Mouse (Mus musculus): ENCODE results near the gene Slc16a3. TPM values are rescaled to one million over a fixed set of nuclear protein-coding genes. Genes with fewer than 3 reads are reported as not detected.

Gene Slc16a3
- polyA plus RNA-seq, 1 experiment from 2014 or later: 5.7 TPM

- H3K27ac ChIP-seq: no peak overlapping the region
- 93% methylated on average over 5 of the region's 5 CpGs for WGBS (ENCODE audit: missing documents)
- no peak overlapping the region for H3K4me3 ChIP-seq (ENCODE audit: inconsistent target)
- peaks cover 7% of the 10 kb centered on the region; the same call in 1 of the 2 replicates for H3K36me3 ChIP-seq (ENCODE audit: inconsistent target)
- H3K79me2 ChIP-seq (ENCODE audit: inconsistent target): peaks cover 65% of the 10 kb centered on the region
These were observed 6.7 kb downstream of the Slc16a3 start for GRCm38 (mm10) chr11:120954936-120955335.

- Histone ChIP-seq H3K36me3 (ENCODE audit: inconsistent target) (peaks cover 7% of the 10 kb centered on the region; the same call in 1 of the 2 replicates), H3K27ac (no peak overlapping the region)
These were observed 7.4 kb downstream of the Slc16a3 start for GRCm38 (mm10) chr11:120955701-120956100.

GRCm38 (mm10) chr11:120957052-120957451 lies 8.8 kb downstream of the Slc16a3 start:
- no peak overlapping the region for H3K4me3 ChIP-seq (ENCODE audit: inconsistent target)
- peaks cover 10% of the 10 kb centered on the region; the same call in 1 of the 2 replicates for H3K36me3 ChIP-seq (ENCODE audit: inconsistent target)
- no peak overlapping the region for H3K27ac ChIP-seq
- 91% methylated on average over 8 of the region's 8 CpGs for WGBS (ENCODE audit: missing documents)
- H3K79me2 ChIP-seq (ENCODE audit: inconsistent target): peaks cover 44% of the 10 kb centered on the region

More at GRCm38 (mm10) chr11:120955701-120956100, 7.4 kb downstream of the Slc16a3 start:
- no peak overlapping the region for H3K4me3 ChIP-seq (ENCODE audit: inconsistent target)
- peaks cover 57% of the 10 kb centered on the region for H3K79me2 ChIP-seq (ENCODE audit: inconsistent target)
- WGBS (ENCODE audit: missing documents): 94% methylated on average over 8 of the region's 8 CpGs

GRCm38 (mm10) chr11:120957731-120958257 lies 9.5 kb downstream of the Slc16a3 start:
- 42% methylated on average over 13 of the region's 15 CpGs for WGBS (ENCODE audit: missing documents)
- H3K4me3 ChIP-seq (ENCODE audit: inconsistent target): no peak overlapping the region
- H3K79me2 ChIP-seq (ENCODE audit: inconsistent target): peaks cover 36% of the 10 kb centered on the region
- H3K27ac ChIP-seq: peak overlapping the region; percentile 21; the same call in 1 of the 2 replicates
- H3K36me3 ChIP-seq (ENCODE audit: inconsistent target): peaks cover 17% of the 10 kb centered on the region

- Histone ChIP-seq H3K79me2 (ENCODE audit: inconsistent target) (peaks cover 26% of the 10 kb centered on the region), H3K27ac (no peak overlapping the region), H3K4me3 (ENCODE audit: inconsistent target) (no peak overlapping the region), H3K36me3 (ENCODE audit: inconsistent target) (peaks cover 30% of the 10 kb centered on the region)
- 89% methylated on average over 12 of the region's 18 CpGs for WGBS (ENCODE audit: missing documents)
These were observed 10.8 kb downstream of the Slc16a3 start for GRCm38 (mm10) chr11:120959066-120959465.

GRCm38 (mm10) chr11:120959564-120959963 lies 11.3 kb downstream of the Slc16a3 start:
- Histone ChIP-seq H3K79me2 (ENCODE audit: inconsistent target) (peaks cover 26% of the 10 kb centered on the region), H3K36me3 (ENCODE audit: inconsistent target) (peaks cover 35% of the 10 kb centered on the region), H3K4me3 (ENCODE audit: inconsistent target) (no peak overlapping the region), H3K27ac (no peak overlapping the region)
- 84% methylated on average over 3 of the region's 3 CpGs for WGBS (ENCODE audit: missing documents)

- Histone ChIP-seq H3K4me3 (ENCODE audit: inconsistent target) (no peak overlapping the region), H3K27ac (no peak overlapping the region), H3K36me3 (ENCODE audit: inconsistent target) (peaks cover 42% of the 10 kb centered on the region), H3K79me2 (ENCODE audit: inconsistent target) (peaks cover 26% of the 10 kb centered on the region)
- WGBS (ENCODE audit: missing documents): 75% methylated on average over 1 of the region's 1 CpGs
These were observed 12.0 kb downstream of the Slc16a3 start for GRCm38 (mm10) chr11:120960248-120960647.

GRCm38 (mm10) chr11:120961594-120961993 lies 13.3 kb downstream of the Slc16a3 start:
- Histone ChIP-seq H3K36me3 (ENCODE audit: inconsistent target) (peaks cover 48% of the 10 kb centered on the region), H3K27ac (no peak overlapping the region), H3K4me3 (ENCODE audit: inconsistent target) (no peak overlapping the region), H3K79me2 (ENCODE audit: inconsistent target) (peaks cover 28% of the 10 kb centered on the region; the same call in 1 of the 2 replicates)
- WGBS (ENCODE audit: missing documents): 93% methylated on average over 6 of the region's 7 CpGs

- Histone ChIP-seq H3K4me3 (ENCODE audit: inconsistent target) (no peak overlapping the region), H3K36me3 (ENCODE audit: inconsistent target) (peaks cover 55% of the 10 kb centered on the region), H3K27ac (no peak overlapping the region), H3K79me2 (ENCODE audit: inconsistent target) (peaks cover 28% of the 10 kb centered on the region; the same call in 1 of the 2 replicates)
- 93% methylated on average over 11 of the region's 13 CpGs for WGBS (ENCODE audit: missing documents)
These were observed 13.9 kb downstream of the Slc16a3 start for GRCm38 (mm10) chr11:120962050-120962771.

- Histone ChIP-seq H3K36me3 (ENCODE audit: inconsistent target) (peaks cover 62% of the 10 kb centered on the region), H3K27ac (no peak overlapping the region), H3K79me2 (ENCODE audit: inconsistent target) (peaks cover 28% of the 10 kb centered on the region; the same call in 1 of the 2 replicates), H3K4me3 (ENCODE audit: inconsistent target) (no peak overlapping the region)
- WGBS (ENCODE audit: missing documents): 88% methylated on average over 7 of the region's 7 CpGs
These were observed 14.6 kb downstream of the Slc16a3 start for GRCm38 (mm10) chr11:120962909-120963308.

- WGBS (ENCODE audit: missing documents): 94% methylated on average over 10 of the region's 10 CpGs
- Histone ChIP-seq H3K27ac (no peak overlapping the region), H3K79me2 (ENCODE audit: inconsistent target) (peaks cover 28% of the 10 kb centered on the region; the same call in 1 of the 2 replicates), H3K36me3 (ENCODE audit: inconsistent target) (peaks cover 77% of the 10 kb centered on the region), H3K4me3 (ENCODE audit: inconsistent target) (no peak overlapping the region)
These were observed 16.2 kb downstream of the Slc16a3 start for GRCm38 (mm10) chr11:120964195-120965157.

GRCm38 (mm10) chr11:120965587-120965986 lies 17.3 kb downstream of the Slc16a3 start:
- 95% methylated on average over 4 of the region's 4 CpGs for WGBS (ENCODE audit: missing documents)
- Histone ChIP-seq H3K36me3 (ENCODE audit: inconsistent target) (peaks cover 88% of the 10 kb centered on the region), H3K27ac (0 out of 2 replicates have a peak overlapping the region, but pooled peaks have one; percentile 17), H3K4me3 (ENCODE audit: inconsistent target) (no peak overlapping the region), H3K79me2 (ENCODE audit: inconsistent target) (peaks cover 28% of the 10 kb centered on the region; the same call in 1 of the 2 replicates)

GRCm38 (mm10) chr11:120969742-120970141 lies 21.5 kb downstream of the Slc16a3 start:
- Histone ChIP-seq H3K36me3 (ENCODE audit: inconsistent target) (peaks cover 99% of the 10 kb centered on the region), H3K27ac (no peak overlapping the region), H3K79me2 (ENCODE audit: inconsistent target) (peaks cover 48% of the 10 kb centered on the region), H3K4me3 (ENCODE audit: inconsistent target) (no peak overlapping the region)
- 98% methylated on average over 5 of the region's 5 CpGs for WGBS (ENCODE audit: missing documents)

GRCm38 (mm10) chr11:120971237-120971636 lies 23.0 kb downstream of the Slc16a3 start:
- 96% methylated on average over 5 of the region's 5 CpGs for WGBS (ENCODE audit: missing documents)
- Histone ChIP-seq H3K36me3 (ENCODE audit: inconsistent target) (peaks cover 96% of the 10 kb centered on the region), H3K4me3 (ENCODE audit: inconsistent target) (no peak overlapping the region), H3K79me2 (ENCODE audit: inconsistent target) (peaks cover 48% of the 10 kb centered on the region), H3K27ac (no peak overlapping the region)
